Mouse (Mus musculus) gastrocnemius, postnatal 4 days (tissue): Measurements from ENCODE around the gene Cnn2. TPM values are rescaled to one million over a fixed set of nuclear protein-coding genes. Genes with fewer than 3 reads are reported as not detected.

Experiments
- DNase-seq, 2 experiments: peaks; one replicate each; pipeline ENCODE4 v3.0.0; 2021 to 2022; ENCODE audit warnings: low spot score in 2 of 2, mixed read lengths in 2 of 2
- total RNA-seq, 2 experiments: library from RNA; stranded (reverse); gene quantifications; 2 replicates each; pipeline ENCODE4 v1.2.3; 2021

Cnn2 gene
- total RNA-seq, 2 experiments from 2014 or later: 51.0 to 55.0 TPM

GRCm38 (mm10) chr10:79968181-79968580 is 20.2 kb upstream of the Cnn2 start:
- no peak for DNase-seq

- DNase-seq: no peak
Measured at GRCm38 (mm10) chr10:79969124-79969568, 19.2 kb upstream of the Cnn2 start.

- DNase-seq: no peak
Measured at GRCm38 (mm10) chr10:79970415-79971182, 17.8 kb upstream of the Cnn2 start, which contains the start of gene Grin3b. TSS of gene Grin3b (plus strand) at chr10:79970715.

GRCm38 (mm10) chr10:79971183-79971497 is 17.2 kb upstream of the Cnn2 start:
- DNase-seq: no peak

- no peak for DNase-seq
Measured at GRCm38 (mm10) chr10:79972831-79973230, 15.6 kb upstream of the Cnn2 start.

- DNase-seq: no peak
Measured at GRCm38 (mm10) chr10:79974087-79974486, 14.3 kb upstream of the Cnn2 start.

GRCm38 (mm10) chr10:79974668-79975067 is 13.7 kb upstream of the Cnn2 start:
- no peak for DNase-seq

GRCm38 (mm10) chr10:79976071-79976721 is 12.2 kb upstream of the Cnn2 start:
- no peak for DNase-seq

- DNase-seq: no peak
Measured at GRCm38 (mm10) chr10:79976722-79977107, 11.7 kb upstream of the Cnn2 start.

- no peak for DNase-seq
Measured at GRCm38 (mm10) chr10:79977324-79977723, 11.1 kb upstream of the Cnn2 start.

- no peak for DNase-seq
Measured at GRCm38 (mm10) chr10:79978061-79978460, 10.3 kb upstream of the Cnn2 start.

- DNase-seq: no peak
Measured at GRCm38 (mm10) chr10:79979401-79980155, 8.8 kb upstream of the Cnn2 start.

- DNase-seq: no peak
Measured at GRCm38 (mm10) chr10:79983205-79983604, 5.2 kb upstream of the Cnn2 start.

GRCm38 (mm10) chr10:79983670-79984069 is 4.7 kb upstream of the Cnn2 start:
- peak in 1 of 2 experiments; percentile 60 for DNase-seq

GRCm38 (mm10) chr10:79984195-79984816 is 4.1 kb upstream of the Cnn2 start, which contains the start of gene Tmem259:
TSS of gene Tmem259 (minus strand) at chr10:79984330.
- peak; percentile 71 to 88 for DNase-seq

GRCm38 (mm10) chr10:79984871-79985270 is 3.5 kb upstream of the Cnn2 start:
- peak; percentile 75 to 92 for DNase-seq

- peak in 1 of 2 experiments; percentile 60 for DNase-seq
Measured at GRCm38 (mm10) chr10:79985334-79986231, 2.8 kb upstream of the Cnn2 start.

- peak in 1 of 2 experiments; percentile 57 for DNase-seq
Measured at GRCm38 (mm10) chr10:79986232-79986878, 2.0 kb upstream of the Cnn2 start.

GRCm38 (mm10) chr10:79986963-79987362 is 1.4 kb upstream of the Cnn2 start:
- DNase-seq: peak; percentile 86 to 90
